Mouse (Mus musculus): Measurements from ENCODE around the gene Ggta1.

GRCm38 (mm10) chr2:35468276-35468675 lies 5.2 kb upstream of the Ggta1 start:
- TF ChIP-seq CTCF (IDR thresholded peaks at IDR 0.05; ENCODE audit: low read depth) (no peak), EP300 (IDR thresholded peaks at IDR 0.05; ENCODE audit: low read depth) (no peak)

Data from heart, postnatal 0 days (tissue).